Mouse (Mus musculus): ENCODE results near the gene Ralgps1.

DNA sequence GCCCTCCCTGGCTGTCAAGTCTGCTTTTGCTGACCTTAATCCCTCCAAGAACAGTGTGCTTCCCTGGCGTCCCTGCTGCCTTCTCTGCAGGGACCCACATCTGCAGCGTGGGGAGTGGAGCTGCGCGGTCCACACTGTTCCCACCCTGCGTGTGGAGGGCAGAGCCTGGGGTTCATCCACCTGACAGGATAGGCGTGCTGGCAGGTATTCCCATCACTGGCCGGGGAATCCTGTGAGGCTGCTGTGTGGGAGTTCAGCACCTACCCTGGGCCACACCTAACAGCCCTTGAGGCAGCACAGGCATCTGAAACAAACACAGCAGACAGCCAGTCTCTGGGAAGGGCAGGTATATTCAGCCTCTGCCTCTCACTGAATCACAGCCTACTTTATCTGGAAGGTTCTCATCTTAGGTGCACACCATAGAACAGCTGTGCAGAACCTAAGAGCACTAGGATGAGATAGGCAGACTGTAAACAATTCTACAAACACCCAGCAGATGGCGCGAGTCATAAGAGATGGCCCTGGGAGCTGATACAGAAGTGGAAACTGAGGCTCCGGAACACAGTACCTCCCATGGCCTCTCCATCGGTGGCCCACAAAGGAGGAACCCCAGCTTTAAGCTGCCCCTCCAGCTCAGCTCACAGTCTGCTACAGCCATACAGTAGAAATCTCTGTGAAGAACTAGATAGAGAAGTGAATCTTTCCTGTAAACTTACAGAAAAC is 152.2 kb downstream of the Ralgps1 start:
- no peak for TF ChIP-seq POLR2A (IDR thresholded peaks at IDR 0.05; ENCODE audit: borderline replicate concordance, control insufficient read depth, low read depth, low read length)
- peak; percentile 23; the same call in 1 of the 2 replicates for TF ChIP-seq CTCF (IDR thresholded peaks at IDR 0.05; ENCODE audit: control insufficient read depth, insufficient read depth, low read length)
